Mouse (Mus musculus) embryo, embryonic 10.5 days (tissue): ENCODE results near the gene Mcoln1.
A peak's percentile ranks its signal among the peaks of the same experiment; 100 is the strongest.

Source experiments
- DNase-seq: peaks from one replicate; pipeline ENCODE4 v3.0.0-alpha.2; 2015; ENCODE audit warnings: low spot score

Mcoln1 gene

DNA sequence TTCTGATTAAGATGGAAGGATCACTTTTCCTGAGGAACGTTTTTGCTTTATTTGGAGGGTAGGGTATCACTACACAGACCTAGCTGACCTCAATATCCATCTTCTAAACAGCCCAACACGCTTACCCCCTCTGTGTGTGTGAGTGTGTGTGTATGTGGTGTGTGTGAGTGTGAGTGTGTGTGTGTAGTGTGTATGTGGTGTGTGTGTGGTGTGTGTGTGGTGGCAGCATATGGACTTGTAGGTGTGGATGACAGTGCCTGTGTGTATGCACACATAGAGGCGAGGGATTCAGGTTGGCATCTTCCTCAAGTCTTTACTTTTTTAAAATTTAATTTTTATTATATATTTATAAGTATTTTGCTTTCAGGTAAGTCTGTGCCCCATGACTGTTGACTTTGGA, 1.7 kb upstream of the Mcoln1 start:
- no peak for DNase-seq

DNA sequence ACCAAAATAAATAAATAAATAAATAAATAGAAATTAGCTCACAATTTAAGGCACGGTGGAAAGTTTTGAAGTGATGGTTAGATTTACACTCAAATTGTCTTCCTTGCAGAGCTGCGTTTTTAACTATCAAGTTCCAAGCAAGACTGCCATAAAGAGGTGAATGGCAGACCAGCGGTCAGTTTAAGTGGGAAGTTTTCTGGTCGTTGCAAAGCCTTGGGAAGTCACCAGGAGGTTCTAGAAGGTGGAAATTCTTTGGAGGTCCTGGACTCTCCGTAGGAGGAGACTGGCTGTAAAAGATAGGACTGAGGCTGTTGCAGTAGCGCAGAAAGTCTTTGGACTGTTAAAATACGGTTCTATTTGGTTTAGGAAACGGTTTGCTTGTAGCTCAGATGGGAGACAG, 506 bp upstream of the Mcoln1 start:
- no peak for DNase-seq

DNA sequence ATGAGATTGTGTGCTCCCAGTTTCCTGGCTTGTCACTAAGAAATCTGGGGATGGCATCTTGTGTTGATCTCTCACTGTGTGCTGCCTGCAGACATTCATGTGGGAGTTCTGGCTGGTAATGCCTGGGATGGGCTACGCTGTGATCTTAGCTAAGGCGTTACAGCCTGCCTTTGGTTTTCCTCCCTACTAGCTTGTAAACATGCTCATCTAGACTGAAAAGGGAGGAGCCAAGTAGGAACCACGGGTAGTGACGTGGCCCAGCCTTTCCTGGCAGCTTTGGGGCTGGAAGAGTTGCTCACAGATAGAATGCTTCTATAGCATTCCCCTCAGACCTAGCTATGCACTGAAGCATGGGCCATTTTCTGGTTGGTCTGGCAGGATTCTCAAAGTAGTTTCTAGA, 2.0 kb downstream of the Mcoln1 start:
- no peak for DNase-seq

DNA sequence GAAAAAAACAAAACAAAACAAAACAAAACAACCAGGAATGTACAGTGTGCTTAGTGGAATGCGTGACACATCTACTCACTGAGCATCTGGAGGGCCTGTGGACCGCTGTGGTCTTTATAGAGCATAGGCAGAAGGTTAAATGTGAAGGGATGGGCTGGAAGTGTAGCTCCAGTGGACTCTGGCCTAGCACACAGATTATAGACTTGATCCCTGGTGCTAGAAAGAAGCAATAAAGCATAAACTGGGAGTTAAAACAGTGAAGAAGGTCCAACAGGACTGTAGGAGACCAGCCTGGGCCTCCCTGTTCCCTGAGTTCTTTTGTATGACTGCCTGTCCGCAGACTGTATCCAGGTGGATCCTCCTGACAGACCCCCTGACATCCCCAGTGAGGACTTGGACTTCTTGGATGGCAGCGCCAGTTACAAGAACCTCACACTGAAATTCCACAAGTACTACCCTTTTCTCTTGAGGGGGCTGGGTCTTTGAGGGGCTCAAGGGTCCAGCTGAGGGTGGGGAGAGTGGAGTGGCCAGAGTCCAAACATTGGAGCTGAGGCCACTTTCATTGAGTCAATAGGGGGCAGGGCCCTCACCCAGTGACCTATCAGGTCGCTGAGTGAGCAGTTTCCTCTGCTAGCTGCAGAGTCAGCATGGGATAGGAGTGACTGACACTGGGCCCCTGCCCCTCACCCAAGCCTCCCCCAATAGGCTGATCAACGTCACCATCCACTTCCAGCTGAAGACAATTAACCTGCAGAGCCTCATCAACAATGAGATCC, 7.9 kb downstream of the Mcoln1 start:
- no peak for DNase-seq

DNA sequence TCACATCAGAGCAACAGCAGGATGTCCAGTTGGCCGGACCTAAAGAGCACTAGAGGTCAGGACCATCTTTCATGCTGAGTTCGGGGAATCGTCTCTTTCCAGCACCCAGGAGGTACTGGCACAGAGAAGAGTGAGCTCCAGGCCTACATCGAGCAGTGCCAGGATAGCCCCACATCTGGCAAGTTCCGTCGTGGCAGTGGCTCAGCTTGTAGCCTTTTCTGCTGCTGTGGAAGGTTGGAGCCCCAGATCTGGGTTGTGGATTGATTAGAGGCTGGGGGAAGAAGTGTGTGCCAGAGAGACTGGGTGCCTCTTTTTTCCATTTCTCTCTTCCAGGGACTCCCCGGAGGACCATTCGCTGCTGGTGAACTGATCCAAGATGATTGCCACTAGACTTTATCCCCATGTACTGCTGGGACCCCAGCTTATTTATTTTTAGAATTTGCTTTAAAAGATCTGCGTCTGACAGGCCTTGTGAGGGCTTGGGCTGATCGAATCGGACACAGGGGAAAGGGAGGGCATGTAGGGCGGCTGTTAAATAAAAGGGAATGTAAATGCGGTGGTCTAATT, 14.5 kb downstream of the Mcoln1 start:
- peak; percentile 9 for DNase-seq

DNA sequence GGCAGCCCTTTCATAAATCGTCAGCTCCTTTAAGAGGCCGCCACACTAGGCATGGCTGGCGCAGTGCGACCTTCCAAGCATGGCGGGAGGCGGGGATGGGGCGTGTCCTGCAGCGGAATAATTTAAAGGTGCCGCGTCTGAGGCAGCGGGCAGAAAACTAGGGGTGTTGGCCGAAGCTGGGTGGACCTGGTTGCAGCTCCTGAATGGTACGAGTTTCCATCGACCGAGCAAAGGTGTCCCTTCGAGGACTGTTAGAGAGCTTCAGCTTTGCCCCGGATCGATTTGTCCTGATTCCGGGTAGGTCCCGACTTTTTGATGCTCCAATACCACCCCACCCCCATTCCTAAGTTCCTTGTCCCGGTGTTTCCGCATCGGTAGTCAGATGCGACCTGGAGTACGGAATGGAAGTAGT, 15.0 kb downstream of the Mcoln1 start, which contains the start of gene Pnpla6:
Gene Pnpla6, plus strand, starts transcription at position 125 of the 412 bp plus-strand sequence.
- peak; percentile 93 for DNase-seq

DNA sequence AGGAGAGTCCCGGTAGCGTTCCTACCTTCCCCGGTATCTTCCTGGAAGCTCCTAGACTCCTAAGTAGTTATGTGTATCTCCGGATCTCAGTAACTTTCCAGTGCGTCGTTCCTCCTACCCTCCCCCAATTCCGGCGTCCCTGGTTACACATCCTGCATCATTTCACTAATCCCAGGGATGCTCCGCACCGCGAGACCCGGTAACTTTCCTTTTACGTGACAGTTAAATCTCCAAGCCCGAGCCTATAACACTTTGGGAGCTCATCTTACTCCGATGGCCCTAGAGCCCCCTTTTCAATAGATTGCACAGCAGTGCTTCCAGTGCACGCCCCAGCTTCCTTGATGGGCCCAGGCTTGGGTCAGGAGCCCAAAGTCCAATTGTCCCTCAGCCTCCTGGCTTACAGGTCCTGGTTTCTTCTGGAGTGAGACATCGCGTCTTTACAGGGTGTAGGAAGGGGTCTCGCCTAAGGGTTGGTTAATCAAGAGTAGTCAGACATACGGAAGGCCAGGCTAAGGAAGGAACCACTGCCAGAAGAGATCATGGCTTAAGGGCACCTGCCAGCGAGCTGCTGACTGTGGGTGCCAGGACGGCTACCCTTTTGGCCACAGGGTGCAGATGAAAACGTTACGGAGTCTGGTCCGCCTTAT, 15.6 kb downstream of the Mcoln1 start:
- peak; percentile 67 for DNase-seq

DNA sequence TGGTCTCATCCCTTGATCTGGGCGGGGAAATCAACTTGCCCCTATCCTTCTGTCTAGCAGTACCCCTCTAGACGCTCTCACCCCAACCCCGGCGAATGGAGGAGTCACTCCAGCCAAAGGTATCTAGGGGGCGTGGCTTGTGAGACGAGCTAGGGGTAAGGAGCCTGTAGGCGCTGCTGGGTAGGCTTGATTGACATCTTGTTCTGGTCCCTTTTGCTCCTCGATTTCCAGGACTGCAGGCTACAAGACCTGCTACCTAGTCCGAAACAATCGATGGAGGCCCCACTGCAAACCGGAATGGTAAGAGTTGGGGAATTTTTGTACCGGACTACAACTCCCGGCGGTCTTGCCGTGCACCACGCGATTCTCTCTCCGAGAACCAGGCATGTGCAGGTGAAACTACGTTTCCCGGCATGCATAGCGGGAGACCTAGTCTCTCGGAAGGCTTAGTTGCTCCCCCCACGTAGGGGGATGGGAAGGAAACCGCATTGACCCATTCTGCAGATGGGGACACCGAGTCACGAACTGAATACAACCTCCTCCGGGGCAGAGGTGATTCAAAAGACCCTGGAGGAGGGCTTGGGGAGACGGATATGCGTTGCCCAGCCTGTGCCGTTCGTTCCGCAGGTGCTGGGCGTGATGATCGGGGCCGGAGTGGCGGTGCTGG, 16.3 kb downstream of the Mcoln1 start:
- peak; percentile 96 for DNase-seq

DNA sequence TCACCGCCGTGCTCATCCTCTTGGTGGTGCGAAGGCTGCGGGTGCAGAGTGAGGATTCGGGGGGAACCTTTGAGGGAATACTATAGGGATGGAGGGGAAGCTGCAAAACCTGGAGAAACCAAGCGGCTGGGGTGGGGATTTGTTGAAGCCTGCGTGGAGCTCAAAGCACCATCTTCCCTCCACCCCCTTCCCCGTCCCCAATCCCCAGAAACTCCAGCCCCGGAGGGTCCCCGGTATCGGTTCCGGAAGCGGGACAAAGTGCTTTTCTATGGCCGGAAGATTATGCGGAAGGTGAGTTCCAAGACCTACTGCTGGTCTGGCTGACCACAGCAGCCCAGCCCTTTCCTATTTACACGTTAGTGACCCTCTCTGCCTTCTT, 16.8 kb downstream of the Mcoln1 start:
- peak; percentile 15 for DNase-seq

DNA sequence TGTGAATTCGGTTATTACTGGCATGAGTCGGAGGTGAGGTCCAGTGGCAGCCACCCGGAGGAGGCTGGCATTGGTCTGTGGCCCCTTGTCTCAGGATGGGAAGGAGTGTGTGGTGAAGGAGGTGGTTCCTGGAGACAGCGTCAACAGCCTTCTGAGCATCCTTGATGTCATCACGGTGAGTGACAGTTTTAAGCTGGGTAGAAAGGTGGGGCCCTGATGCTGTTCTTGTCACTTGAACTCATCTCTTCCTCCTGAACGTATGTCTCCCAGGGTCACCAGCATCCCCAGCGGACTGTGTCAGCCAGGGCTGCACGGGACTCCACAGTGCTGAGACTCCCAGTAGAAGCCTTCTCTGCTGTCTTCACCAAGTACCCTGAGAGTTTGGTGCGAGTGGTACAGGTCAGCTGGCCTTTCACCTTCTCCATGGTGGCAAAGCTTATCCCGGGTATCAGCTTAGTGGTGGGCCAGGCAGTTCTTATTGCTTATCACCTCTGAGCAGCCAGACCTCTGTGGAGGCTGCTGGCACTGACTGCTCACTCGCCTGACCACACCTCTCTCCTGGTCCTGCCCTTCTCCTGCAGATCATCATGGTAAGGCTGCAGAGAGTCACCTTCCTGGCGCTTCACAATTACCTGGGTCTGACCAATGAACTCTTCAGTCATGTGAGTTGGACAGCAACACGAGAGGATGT, 21.9 kb downstream of the Mcoln1 start:
- no peak for DNase-seq

DNA sequence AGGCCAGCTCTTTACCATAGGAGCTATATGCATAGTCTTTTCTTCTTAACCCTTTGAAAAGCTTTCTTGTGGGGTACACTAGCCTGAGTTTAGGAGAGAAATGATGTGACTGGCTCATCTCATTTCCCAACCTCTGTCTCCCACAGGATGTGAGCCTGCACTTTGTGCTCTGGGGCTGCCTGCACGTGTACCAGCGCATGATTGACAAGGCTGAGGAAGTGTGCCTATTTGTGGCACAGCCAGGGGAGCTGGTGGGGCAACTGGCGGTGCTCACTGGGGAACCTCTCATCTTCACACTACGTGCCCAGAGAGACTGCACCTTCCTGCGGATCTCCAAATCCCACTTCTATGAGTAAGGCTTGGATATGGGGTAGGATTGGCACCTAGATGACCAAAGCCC, 30.6 kb downstream of the Mcoln1 start:
- DNase-seq: no peak

DNA sequence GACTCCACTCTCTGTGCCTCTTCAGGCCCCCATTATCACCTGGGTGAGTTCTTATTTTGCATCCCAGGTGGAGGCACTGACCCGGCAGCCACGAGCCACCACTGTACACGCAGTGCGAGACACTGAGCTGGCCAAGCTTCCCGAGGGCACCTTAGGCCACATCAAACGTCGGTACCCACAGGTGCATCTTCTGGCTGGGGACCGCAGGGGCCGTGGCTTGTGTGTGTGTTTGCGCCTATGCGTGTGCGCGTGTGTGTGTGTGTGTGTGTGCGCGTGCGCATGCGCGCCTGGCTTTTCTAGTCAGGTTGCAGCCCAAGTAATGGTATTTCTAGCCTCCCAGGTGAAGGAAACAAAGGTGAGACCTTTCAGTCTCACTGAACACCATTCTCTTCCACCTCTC, 31.7 kb downstream of the Mcoln1 start:
- no peak for DNase-seq

DNA sequence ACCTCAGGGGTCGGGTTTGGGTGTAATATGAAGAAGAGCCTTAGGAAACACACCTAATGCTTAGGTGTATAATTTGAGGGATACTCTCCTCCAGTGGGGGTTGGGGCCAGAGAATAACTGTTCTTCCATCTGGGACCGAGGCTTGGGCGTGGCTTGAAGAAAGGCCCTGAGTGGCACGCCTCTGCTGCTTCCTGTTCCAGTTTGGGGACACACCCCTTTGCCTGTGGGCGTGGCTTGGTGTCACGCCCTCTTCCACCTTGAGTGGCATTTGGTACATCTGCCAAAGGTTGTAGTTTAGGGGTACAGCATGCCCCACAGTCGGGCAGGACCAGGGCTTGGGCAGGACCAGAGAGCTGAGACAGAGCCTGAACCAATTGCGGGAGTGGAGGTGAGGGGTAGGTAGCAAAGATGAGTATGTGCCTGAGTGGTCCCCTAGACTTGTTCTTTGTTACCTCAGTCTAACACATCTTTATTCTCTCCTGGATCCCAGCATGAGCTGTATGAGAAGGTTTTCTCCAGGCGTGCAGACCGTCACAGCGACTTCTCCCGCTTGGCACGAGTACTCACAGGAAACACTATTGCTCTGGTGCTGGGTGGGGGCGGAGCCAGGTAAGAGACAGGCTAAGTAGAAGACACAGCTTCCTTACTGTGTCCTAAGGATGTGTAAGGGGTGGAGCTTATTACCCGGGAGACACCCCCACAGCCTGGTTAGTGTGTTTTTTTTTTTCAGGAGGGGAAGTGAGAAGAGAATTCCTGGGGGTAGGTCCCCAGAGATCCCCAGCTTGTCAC, 36.0 kb downstream of the Mcoln1 start:
- DNase-seq: peak; percentile 10

DNA sequence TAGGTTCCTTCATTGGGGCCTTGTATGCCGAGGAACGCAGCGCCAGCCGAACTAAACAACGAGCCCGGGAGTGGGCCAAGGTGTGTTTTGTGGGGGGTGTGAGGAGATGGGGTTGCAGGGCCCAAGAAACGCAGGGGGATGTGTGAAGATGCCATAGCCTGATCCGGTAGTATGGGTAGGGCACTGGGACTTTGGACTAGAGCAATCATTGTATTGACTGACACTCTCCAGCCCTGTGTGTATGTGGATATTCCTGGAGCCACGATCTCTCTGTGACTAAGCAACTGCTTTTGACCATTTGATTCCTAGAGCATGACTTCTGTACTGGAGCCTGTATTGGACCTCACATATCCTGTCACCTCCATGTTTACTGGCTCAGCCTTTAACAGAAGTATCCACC, 36.7 kb downstream of the Mcoln1 start:
- no peak for DNase-seq

DNA sequence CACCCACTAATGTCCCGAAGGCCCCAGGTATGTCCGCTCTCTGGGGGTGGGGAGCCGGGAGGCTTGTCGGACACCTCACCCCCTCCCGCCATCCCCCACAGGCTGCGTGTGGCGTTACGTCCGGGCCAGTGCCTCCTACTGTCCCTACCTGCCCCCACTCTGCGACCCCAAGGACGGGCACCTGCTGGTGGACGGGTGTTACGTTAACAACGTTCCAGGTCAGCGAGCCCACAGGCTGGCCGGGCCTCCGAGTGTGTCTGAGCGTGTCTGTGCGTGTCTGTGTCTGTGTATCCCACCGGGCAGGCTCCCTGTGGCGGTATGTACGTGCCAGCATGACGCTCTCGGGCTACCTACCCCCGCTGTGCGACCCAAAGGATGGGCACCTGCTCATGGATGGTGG, 37.4 kb downstream of the Mcoln1 start:
- no peak for DNase-seq

DNA sequence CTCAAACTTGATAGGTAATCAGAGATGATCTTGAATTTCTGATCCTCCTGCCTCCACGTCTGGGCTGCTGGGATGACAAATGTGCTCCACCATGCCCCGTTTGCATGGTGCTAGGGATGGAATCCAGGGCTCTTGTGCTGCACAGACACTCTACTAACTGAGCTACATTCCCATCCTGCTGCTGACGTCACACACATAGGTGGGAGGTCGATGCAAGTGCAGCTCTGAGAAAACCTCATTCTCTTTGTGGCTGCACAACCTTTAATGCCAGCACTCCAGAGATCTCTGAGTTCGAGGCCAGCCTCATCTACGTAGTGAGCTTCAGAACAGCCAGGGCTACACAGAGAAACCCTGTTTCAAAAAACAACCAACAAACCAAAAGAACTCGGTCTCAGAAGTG, 38.9 kb downstream of the Mcoln1 start:
- DNase-seq: no peak

DNA sequence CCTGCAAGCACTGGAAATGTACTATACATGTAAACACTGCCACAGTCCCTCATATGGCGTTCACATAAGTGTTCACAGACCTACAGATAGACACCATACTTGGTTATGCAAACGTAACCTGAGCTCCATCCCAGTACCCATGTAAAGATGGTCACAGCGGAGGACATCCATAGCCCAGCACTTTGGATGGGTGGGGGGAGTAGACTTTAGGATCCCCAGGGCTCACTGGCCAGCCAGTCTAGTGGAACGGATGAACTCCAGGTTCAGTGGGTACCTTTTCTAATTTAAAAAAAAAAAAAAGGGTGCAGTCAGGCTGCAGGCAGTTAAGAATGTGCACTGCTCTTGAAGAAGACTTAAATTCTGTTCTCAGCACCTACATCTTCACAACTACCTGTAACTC, 39.8 kb downstream of the Mcoln1 start:
- DNase-seq: no peak

DNA sequence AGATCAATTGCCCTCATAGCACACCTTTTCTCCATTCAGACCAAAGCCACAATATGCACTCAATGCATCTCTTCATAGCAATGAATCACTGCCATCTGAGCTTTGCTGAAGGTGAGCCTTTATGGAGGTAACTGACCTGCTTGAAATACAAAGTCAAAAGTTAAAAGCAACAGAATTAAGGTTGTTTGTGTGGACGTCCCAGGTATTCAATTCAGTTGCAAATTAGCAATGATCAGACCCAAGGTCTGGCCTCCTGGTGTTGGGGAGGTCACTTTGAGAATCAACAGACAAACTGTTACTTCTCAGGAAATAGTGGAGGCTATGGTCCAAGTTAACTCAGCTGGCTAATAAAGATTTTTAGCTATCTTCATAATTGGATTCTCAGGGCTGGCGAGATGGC, 46.3 kb downstream of the Mcoln1 start:
- DNase-seq: no peak

DNA sequence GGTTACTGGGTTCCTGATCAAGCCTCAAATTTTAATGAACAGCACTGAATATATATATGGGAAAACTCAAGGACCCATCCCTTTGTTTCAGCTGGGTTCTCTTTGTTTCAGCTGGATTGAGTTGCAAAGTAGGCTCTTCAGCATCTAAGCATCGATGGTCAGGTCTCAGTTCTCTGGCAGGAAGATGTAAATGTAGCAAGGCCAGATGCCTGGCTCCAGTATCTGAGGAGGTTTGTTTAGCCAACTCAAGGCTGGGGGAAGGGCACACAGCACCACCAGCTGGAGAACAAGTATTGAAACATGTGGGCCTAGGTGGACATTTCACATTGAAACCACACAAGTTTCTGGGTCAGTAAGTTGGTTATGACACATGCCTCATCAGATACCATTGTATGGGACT, 52.0 kb downstream of the Mcoln1 start:
- no peak for DNase-seq

DNA sequence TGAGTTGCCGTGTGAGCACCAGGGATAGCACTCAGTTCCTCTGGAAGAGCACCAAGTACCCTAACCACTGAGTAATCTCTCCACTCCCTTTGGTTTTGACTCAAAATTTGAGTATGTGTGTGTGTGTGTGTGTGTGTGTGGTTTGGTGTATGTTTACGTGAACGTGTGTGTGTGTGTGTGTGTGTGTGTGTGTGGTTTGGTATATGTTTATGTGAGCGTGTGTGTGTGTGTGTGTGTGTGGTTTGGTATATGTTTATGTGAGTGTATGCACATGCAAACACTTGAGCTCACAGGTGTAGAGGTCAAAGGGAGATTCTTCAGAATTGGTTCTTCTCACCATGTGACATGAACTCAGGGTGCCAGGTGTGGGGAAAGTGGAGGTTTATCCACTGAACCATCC, 55.9 kb downstream of the Mcoln1 start:
- DNase-seq: no peak
